Comparison of ENCODE assay signal across 9 mouse cellular contexts in the genomic region with DNA sequence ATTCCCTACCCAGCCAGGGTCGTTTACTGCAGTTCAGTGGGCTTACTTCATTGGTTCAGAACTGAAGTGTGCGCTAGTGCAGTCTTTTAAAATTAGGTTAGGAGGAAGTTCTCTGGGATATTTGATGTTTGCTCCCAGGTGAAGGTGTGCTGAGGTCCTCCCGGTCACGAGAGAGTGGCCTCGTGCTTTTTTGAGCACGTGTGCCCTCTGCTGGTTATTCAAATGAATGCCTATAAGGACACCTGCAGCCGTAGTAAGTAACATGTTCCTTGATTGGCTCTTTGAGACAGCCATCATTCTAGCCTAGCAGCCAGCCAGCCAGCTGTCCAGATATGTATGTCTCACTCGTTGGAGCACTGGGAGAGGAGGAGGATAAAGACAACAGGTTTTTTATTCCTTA. TPM values are rescaled to one million over a fixed set of nuclear protein-coding genes. Genes with fewer than 3 reads are reported as not detected.
A peak's percentile ranks its signal among the peaks of the same experiment; 100 is the strongest.
DNase-seq lines count a peak whose midpoint lies in the region; ATAC-seq and TF ChIP-seq lines count a peak whose summit lies in the region.
"Had no signal": no experiment of that assay in that cellular context is flagged by ENCODE, and none has a peak within 500 bp of the region (broad histone marks: within the 10 kb centered on the region; RNA-seq: fewer than 3 reads in every experiment).

No protein-coding gene starts in this region.

- H3K4me1 ChIP-seq in MEL (ENCODE audit: control insufficient read depth in 1 of 2, insufficient read depth in 2 of 2, low read length in 2 of 2), result peaks cover 0 to 7% of the 10 kb centered on the region in 2 experiments; a peak in 2 of 4 replicates
- no peaks in the 10 kb centered on the region for H3K4me1 ChIP-seq in cerebellum, adult 2 months (ENCODE audit: control insufficient read depth, insufficient read depth, low read length)
- no peaks in the 10 kb centered on the region; the same call in 1 of the 2 replicates for H3K4me1 ChIP-seq in kidney, postnatal 0 days (replicated peaks; ENCODE audit: insufficient read depth, low read length)
- H3K4me1 ChIP-seq in stomach, embryonic 15.5 days, result no peaks in the 10 kb centered on the region

- no peak overlapping the region for H3K27ac ChIP-seq in gastrocnemius, adult 2 months
- no peak overlapping the region for H3K27ac ChIP-seq in MEL (ENCODE audit: control insufficient read depth, low read depth, low read length)
- H3K27ac ChIP-seq in cerebellum, adult 2 months (ENCODE audit: insufficient read depth, low read length), result no peak overlapping the region
- H3K27ac ChIP-seq in kidney, postnatal 0 days, result no peak overlapping the region
- no peak overlapping the region for H3K27ac ChIP-seq in stomach, embryonic 15.5 days
- H3K27ac ChIP-seq: limb, embryonic 15.5 days had no signal

- H3K79me2 ChIP-seq in MEL (ENCODE audit: control insufficient read depth, insufficient read depth, low read length, poor library complexity), result no peaks in the 10 kb centered on the region

- H3K36me3 ChIP-seq in MEL (ENCODE audit: control insufficient read depth in 1 of 2, insufficient read depth in 2 of 2, low read length in 2 of 2), result peaks cover 0 to 7% of the 10 kb centered on the region in 2 experiments; a peak in 2 of 4 replicates
- no peaks in the 10 kb centered on the region for H3K36me3 ChIP-seq in kidney, postnatal 0 days (ENCODE audit: insufficient read depth, low read length)
- H3K36me3 ChIP-seq in stomach, embryonic 15.5 days, result no peaks in the 10 kb centered on the region
- H3K36me3 ChIP-seq: limb, embryonic 15.5 days had no signal

- no peak for TF ChIP-seq POLR2A in MEL (IDR thresholded peaks at IDR 0.05; ENCODE audit: control insufficient read depth in 1 of 2, insufficient read depth in 1 of 2, low read depth in 1 of 2, low read length in 2 of 2, poor library complexity in 1 of 2)
- no peak for TF ChIP-seq POLR2A in cerebellum, adult 2 months (IDR thresholded peaks at IDR 0.05; ENCODE audit: borderline replicate concordance, insufficient read depth, low read length)

- H3K4me3 ChIP-seq in gastrocnemius, adult 2 months, result no peak overlapping the region
- no peak overlapping the region for H3K4me3 ChIP-seq in MEL (ENCODE audit: control insufficient read depth in 1 of 2, insufficient read depth in 1 of 2, low read depth in 2 of 2, low read length in 2 of 2)
- no peak overlapping the region for H3K4me3 ChIP-seq in cerebellum, adult 2 months (replicated peaks; ENCODE audit: insufficient read depth, low read depth, low read length)
- H3K4me3 ChIP-seq in kidney, postnatal 0 days (replicated peaks; ENCODE audit: low read depth, low read length), result no peak overlapping the region
- no peak overlapping the region for H3K4me3 ChIP-seq in stomach, embryonic 15.5 days (replicated peaks)
- H3K4me3 ChIP-seq: limb, embryonic 15.5 days had no signal

- peak; percentile 49 for TF ChIP-seq RAD21 in MEL (IDR thresholded peaks at IDR 0.05; ENCODE audit: low read depth, low read length)

- peak; percentile 87 for TF ChIP-seq CTCF in gastrocnemius, adult 2 months (IDR thresholded peaks at IDR 0.05)
- peak; percentile 27 to 55 (median 47); a peak in 4 of 6 replicates for TF ChIP-seq CTCF in MEL (IDR thresholded peaks at IDR 0.05 in 2 of 3, conservative IDR thresholded peaks at IDR 0.05 in 1 of 3; ENCODE audit: control insufficient read depth in 1 of 3, insufficient read depth in 1 of 3, low read depth in 2 of 3, low read length in 3 of 3, poor library complexity in 1 of 3, severe bottlenecking in 1 of 3)
- peak; percentile 81 for TF ChIP-seq CTCF in cerebellum, adult 2 months (IDR thresholded peaks at IDR 0.05; ENCODE audit: borderline replicate concordance, insufficient read depth, low read depth, low read length)
- TF ChIP-seq CTCF in kidney, postnatal 0 days (IDR thresholded peaks at IDR 0.05; ENCODE audit: low read depth), result peak; percentile 85

- TF ChIP-seq EP300 in MEL (IDR thresholded peaks at IDR 0.05; ENCODE audit: low read depth in 1 of 2, low read length in 2 of 2), result no peak

- ATAC-seq in granulocyte monocyte progenitor cell, adult 5-6 weeks (replicated peaks; ENCODE audit: poor library complexity, severe bottlenecking), result peak; percentile 62
- ATAC-seq in kidney, postnatal 0 days (replicated peaks; ENCODE audit: low FRiP score, low read depth), result peak; percentile 36; the same call in 1 of the 2 replicates
- peak; percentile 60 for ATAC-seq in stomach, embryonic 15.5 days (ENCODE audit: insufficient read depth, low FRiP score, low read depth)

- DNase-seq in gastrocnemius, adult 2 months, result peak; percentile 44
- DNase-seq in gastrocnemius, adult 8-10 months (ENCODE audit: low spot score in 2 of 2), result no peak
- DNase-seq in MEL (ENCODE audit: low read depth, low spot score), result peak; percentile 53
- peak; percentile 64 to 69 for DNase-seq in cerebellum, adult 2 months
- peak; percentile 74 for DNase-seq in kidney, postnatal 0 days (ENCODE audit: low spot score)
- peak; percentile 56 to 64 for DNase-seq in lung, postnatal 4 days

- H3K9me3 ChIP-seq in MEL (replicated peaks; ENCODE audit: insufficient read depth, low read length), result no peaks in the 10 kb centered on the region
- H3K9me3 ChIP-seq in kidney, postnatal 0 days (replicated peaks; ENCODE audit: low read length), result no peaks in the 10 kb centered on the region
- no peaks in the 10 kb centered on the region for H3K9me3 ChIP-seq in stomach, embryonic 15.5 days
- H3K9me3 ChIP-seq: limb, embryonic 15.5 days had no signal

- intact Hi-C loops in gastrocnemius, adult 2 months (cut with DNase I), result loop anchor here (1.0 to 10.0 kb wide), 4 partner anchors 143 to 340 kb away; no protein-coding TSS in a partner anchor

- no peak overlapping the region for H3K9ac ChIP-seq in MEL (ENCODE audit: control insufficient read depth, low read depth, low read length, poor library complexity, severe bottlenecking)
- no peak overlapping the region for H3K9ac ChIP-seq in kidney, postnatal 0 days (ENCODE audit: low read depth, low read length)
- no peak overlapping the region for H3K9ac ChIP-seq in stomach, embryonic 15.5 days
- H3K9ac ChIP-seq: limb, embryonic 15.5 days had no signal

- H3K4me2 ChIP-seq in kidney, postnatal 0 days (ENCODE audit: low read length), result no peak overlapping the region
- no peak overlapping the region for H3K4me2 ChIP-seq in stomach, embryonic 15.5 days
- H3K4me2 ChIP-seq: limb, embryonic 15.5 days had no signal

- peaks cover 4 to 6% of the 10 kb centered on the region in 2 experiments; a peak in 3 of 4 replicates for H3K27me3 ChIP-seq in MEL (ENCODE audit: control insufficient read depth in 1 of 2, insufficient read depth in 2 of 2, low read length in 2 of 2)
- H3K27me3 ChIP-seq in cerebellum, adult 2 months (ENCODE audit: control insufficient read depth, insufficient read depth, low read length), result no peaks in the 10 kb centered on the region
- H3K27me3 ChIP-seq in kidney, postnatal 0 days (ENCODE audit: insufficient read depth, low read length), result no peaks in the 10 kb centered on the region
- H3K27me3 ChIP-seq in stomach, embryonic 15.5 days (replicated peaks), result no peaks in the 10 kb centered on the region
- H3K27me3 ChIP-seq: limb, embryonic 15.5 days had no signal

- WGBS in cerebellum, adult 2 months, result 15% methylated on average over 8 of the region's 8 CpGs
- WGBS in kidney, postnatal 0 days, result 14% methylated on average over 8 of the region's 8 CpGs
- WGBS in stomach, embryonic 15.5 days, result 14% methylated on average over 8 of the region's 8 CpGs

TF ChIP-seq in MEL, 35 proteins besides CTCF, POLR2A, EP300 and RAD21:
- TF ChIP-seq SMC3 (IDR thresholded peaks at IDR 0.05; ENCODE audit: low read depth, low read length) (peak; percentile 58), MAX (IDR thresholded peaks at IDR 0.05; ENCODE audit: low read length) (peak; percentile 77), USF2 (IDR thresholded peaks at IDR 0.05; ENCODE audit: borderline replicate concordance in 1 of 2, insufficient read depth in 1 of 2, low read depth in 1 of 2, low read length in 2 of 2) (no peak)

RNA-seq across cellular contexts. Expression of gene Rpl31, which starts 27.0 kb away (rescaled TPM):
- 100 to 1,000 TPM; 512 to 578 TPM for total RNA-seq in gastrocnemius, adult 2 months (2021)
- total RNA-seq in gastrocnemius, adult 8-10 months (2022), result 100 to 1,000 TPM; 426 to 535 (median 481) TPM
- total RNA-seq in MEL (2012; rRNA removed), result 2,001 and 2,111 TPM in 2 replicates
- polyA plus RNA-seq in MEL (2012; ENCODE audit: insufficient read depth in 1 of 2, insufficient read length in 2 of 2, low read depth in 1 of 2, low replicate concordance in 2 of 2, missing spikeins in 1 of 2), result 100 to 1,000 TPM in 1 of 2 experiments, not detected in 1; 848 TPM
- polyA plus RNA-seq in cerebellum, adult 2 months (2012; rRNA removed), result 558 and 599 TPM in 2 replicates
- 2,377 and 2,618 TPM in 2 replicates for total RNA-seq in granulocyte monocyte progenitor cell, adult 5-6 weeks (2014; fragmentation: Nextera tagmentation)
- 283 and 432 TPM in 2 replicates for total RNA-seq in granulocyte monocyte progenitor cell, adult 5-6 weeks (2017)
- polyA plus RNA-seq in kidney, postnatal 0 days (2015; fragmentation: Nextera tagmentation; extraction: Ambion mirVana), result 566 and 696 TPM in 2 replicates
- 421 and 487 TPM in 2 replicates for polyA plus RNA-seq in stomach, embryonic 15.5 days (2015; fragmentation: Nextera tagmentation; extraction: Ambion mirVana)

Comparison
In these comparisons a context has a peak if more than half of its experiments do, and no peak if none do; other contexts are left out.
1. DNase-seq: peak in gastrocnemius, adult 2 months (single experiment), MEL (single experiment), cerebellum, adult 2 months (2 of 2), kidney, postnatal 0 days (single experiment) and lung, postnatal 4 days (2 of 2); none in gastrocnemius, adult 8-10 months (0 of 2).
2. Peak in every context shown above with its lines, with median percentiles within 50 percentile points of each other: CTCF ChIP-seq and ATAC-seq.